Mouse (Mus musculus) kidney, postnatal 4 days (tissue): ENCODE results near the gene Glmp.
"Not testable (repeated sequence)": the region's sequence is repeated elsewhere in the genome, so short reads cannot be mapped to it uniquely, and the experiment has no call there.

Experiments
- DNase-seq, 2 experiments: peaks; one replicate each; pipeline ENCODE4 v3.0.0; 2021; ENCODE audit warnings: mixed read lengths in 2 of 2

The Glmp gene

DNA sequence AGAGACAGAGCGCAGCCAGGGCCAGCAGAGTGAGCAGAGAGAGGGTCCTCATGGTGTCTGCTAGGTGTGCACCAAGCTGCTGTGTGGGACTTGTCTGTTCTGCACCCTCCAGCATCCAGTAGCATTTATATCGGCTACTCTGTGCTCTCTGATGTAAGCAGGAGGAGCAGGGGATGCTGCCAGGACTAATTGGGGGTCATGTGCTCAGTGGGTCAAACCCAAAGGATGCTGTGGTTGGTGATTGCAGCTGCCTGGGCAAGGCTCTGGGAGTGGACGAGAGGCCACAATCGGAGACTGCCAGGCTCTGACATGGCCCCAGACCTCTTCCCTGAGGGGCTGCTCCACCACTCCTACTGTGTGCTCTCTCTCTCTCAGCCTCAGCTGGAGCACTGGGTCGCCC lies 53.8 kb downstream of the Glmp start, which contains the start of gene Bglap2:
Gene Bglap2 (minus strand): TSS at position 101 of the 400 bp plus-strand sequence.
- DNase-seq: not testable (repeated sequence)
